Mouse (Mus musculus): Measurements from ENCODE around the gene Eef1a1.
A peak's percentile ranks its signal among the peaks of the same experiment; 100 is the strongest.
"Not testable (repeated sequence)": the region's sequence is repeated elsewhere in the genome, so short reads cannot be mapped to it uniquely, and the experiment has no call there.

The Eef1a1 gene

DNA sequence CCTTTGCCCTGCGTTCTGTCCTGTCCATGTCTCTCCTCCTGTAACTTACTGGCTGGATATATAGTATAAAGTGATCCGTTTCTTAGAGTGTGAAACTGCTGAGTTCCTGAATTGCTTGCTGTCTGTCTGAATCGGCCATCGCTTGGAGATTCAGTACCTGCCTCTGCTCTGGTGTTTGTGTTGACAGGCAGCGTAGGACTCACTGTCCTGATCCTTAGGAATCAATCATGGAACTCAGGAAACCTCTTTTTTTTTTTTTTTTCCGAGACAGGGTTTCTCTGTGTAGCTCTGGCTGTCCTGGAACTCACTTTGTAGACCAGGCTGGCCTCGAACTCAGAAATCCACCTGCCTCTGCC lies 17.7 kb upstream of the Eef1a1 start:
- DNase-seq = no peak

DNA sequence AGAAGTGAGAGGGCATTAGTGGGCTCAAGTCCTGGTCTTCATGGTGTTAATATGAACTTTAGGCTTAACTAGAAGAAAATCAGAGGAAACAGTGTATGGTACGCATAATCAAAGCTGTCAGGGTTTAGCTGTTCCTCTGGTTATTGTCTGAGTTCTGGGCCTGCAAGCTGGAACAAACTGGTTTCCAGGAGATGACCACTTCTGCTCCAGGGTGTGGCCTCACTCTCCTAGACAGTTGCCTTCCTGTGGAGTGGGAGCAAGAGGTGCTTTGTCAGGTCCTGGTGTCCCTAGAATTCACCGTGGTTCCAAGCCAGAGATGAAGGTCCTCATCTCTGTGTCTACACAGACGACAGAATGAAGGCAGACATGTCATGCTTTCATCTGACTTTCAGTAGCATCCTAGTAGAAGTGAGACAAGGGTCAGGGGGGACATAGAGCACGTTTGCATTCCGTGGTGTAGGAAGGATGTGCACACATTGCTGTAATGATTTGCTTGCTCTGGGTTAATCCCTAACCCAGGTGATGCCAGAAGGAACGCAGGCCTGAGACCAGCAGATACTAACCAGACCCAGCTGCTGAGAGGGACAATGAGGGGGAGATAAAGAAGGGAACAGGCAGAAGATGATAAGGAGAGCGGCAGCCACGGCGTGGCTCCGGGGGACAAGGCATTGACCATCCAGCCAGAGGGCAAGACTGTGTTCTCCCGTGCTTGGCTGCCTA lies 17.2 kb upstream of the Eef1a1 start:
- DNase-seq = no peak

DNA sequence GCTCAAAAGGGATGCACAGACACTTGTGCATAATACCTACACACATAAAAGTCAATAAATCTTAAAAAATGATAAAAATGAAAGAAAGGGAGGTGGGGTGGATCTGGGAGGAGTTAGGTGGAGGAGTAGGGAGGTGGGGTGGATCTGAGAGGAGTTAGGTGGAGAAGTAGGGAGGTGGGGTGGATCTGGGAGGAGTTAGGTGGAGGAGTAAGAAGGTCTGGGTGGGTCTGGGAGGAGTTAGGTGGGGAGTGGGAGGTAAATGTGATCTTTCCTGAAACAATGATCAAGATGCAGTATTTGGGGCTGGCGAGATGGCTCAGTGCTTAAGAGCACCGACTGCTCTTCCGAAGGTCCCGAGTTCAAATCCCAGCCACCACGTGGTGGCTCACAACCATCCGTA lies 16.3 kb upstream of the Eef1a1 start:
- DNase-seq = no peak

DNA sequence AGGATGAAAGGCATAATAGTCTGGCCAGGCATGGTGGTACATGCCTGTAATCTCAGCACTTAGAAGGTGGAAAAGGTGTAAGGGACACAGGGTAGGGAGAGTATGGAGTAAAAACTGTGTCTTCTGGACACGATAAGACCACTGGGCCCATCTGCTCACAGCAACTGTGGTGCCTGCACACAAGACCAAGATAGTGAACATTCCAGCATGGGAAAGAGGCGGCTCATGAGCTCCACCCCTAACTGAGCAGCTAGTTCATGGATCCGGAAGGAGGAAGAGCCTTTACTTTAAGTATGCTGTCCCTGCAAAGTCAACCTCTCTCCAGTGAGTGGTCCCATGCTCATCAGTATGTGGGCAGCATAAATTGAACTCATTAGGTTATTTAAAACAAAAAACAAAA lies 15.7 kb upstream of the Eef1a1 start:
- no peak for DNase-seq

DNA sequence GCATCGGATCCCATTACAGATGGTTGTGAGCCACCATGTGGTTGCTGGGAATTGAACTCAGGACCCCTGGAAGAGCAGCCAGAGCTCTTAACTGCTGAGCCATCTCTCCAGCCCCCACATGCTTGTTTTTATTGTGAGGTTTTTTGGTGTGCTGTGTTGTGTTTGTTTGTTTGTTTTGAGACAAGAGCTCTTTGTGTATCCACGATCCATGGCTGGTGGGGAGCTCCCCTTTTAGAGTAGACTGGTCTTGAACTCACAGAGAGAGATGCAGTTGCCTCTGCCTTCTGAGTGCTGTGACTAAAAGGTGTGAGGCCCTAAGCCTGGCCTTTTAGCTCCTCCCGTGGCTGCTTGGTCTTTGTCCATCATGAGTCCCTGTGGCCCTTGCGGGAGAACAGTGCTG lies 15.2 kb upstream of the Eef1a1 start:
- DNase-seq = no peak

DNA sequence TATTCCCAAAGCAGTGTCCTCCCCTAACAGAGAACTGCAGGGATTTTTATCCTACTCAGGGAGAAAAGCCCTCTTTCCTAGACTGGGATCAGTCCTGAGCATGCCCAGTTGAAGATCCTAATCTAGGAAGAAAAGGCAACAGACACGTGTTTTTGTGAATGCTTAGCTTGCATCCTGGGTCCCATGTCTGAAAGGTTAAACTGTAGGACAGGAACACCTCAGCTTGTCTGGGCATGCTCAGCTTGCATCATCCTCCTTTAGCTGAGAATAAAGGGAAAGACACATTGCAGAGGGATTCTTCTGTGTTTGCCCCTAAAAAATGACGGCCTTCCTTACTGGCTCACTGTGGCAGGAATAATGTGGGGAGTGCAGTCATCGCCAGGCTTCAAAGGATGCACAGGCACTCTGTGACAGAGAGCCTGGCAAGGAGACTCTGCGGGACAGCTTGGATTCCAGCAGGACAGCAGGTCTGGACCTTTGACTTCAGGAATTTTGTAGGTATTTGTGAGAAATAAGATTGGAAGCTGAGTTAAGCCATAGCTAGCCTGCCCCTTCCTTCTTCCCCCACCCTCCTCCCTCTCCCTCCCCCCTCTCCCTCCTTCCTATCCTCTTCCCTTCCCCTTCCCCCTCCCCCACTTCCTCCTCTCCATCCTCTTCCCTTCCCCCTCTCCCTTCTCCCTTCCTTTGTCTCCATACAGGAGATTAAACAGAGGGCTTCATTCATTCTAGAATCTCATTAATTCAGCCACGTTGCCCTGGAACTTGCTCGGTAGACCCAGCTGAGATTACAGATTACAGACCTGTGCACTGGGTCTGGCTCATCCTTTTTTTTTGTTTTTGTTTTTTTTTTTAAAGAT lies 14.5 kb upstream of the Eef1a1 start:
- DNase-seq = no peak

DNA sequence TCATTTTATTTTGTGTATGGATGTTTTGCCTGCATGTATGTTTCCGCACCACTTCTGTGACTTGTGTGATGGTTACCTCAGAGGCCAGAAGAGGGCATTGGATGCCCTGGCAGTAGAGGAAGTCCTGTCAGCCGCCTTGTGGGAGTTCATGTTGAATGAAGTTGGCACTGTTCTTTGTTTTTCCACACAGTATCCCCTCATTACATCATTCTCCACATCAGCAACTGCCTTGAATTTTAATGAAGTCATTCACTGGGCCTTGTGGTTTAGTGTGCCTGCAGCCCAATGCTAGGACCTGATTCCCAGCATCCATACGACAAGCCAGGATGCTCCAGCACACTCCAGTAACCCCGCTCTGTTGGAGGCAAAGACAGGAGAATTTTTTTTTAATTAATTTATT lies 12.3 kb upstream of the Eef1a1 start:
- DNase-seq = no peak

DNA sequence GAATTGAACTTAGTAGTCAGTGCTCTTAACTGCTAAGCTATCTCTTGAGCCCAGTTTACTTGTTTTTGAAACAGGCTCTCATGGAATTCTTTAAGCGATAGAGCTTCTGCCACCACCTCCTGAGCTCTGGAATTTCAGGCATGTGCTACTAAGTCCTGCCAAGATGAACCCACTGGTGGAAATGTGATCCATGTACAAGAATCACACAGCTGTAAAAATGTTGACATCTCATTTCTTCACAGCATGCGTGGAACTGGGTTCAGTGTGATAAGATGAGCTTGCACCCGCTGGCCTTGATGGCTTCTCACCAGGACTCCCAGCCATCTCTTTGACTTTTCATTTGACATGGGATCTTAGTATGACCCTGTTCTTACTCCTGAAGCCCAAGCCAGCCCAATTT lies 11.4 kb upstream of the Eef1a1 start:
- DNase-seq = no peak

DNA sequence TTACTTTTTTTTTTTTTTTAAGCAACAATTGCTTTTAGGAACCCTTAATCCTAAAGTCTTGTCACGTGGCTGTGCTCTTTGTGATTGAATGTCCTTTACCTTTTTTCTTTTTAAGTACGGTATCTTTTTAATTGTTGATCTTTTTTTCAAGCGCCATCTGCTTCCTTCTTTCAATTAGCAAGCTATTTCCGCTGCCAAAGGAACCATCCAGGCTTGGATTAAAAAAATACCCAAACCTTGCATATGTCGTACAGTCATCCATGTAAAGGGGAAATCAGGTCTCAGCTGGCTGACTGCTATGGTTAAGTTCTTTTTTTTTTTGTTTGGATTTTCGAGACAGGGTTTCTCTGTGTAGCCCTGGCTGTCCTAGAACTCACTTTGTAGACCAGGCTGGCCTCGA lies 4.2 kb upstream of the Eef1a1 start:
- no peak for DNase-seq

DNA sequence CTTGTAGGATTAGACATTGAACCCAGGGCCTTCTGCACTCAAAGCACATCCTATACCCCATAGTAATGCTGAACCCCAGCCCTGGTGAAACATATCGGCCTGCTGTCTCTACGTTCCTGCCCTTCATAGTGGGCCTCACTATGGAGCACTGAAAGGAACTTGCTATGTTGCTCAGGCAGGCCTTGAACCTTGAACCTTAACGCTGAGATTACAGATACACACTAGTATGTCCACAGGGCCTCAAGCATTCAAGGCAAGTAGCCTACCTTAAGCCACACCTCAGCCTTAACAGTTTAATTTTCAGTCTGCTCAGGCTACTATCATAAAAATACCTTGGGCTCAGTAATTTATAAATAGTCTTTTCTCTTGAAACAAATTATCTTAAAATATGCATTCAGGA lies 3.3 kb upstream of the Eef1a1 start:
- no peak for DNase-seq

DNA sequence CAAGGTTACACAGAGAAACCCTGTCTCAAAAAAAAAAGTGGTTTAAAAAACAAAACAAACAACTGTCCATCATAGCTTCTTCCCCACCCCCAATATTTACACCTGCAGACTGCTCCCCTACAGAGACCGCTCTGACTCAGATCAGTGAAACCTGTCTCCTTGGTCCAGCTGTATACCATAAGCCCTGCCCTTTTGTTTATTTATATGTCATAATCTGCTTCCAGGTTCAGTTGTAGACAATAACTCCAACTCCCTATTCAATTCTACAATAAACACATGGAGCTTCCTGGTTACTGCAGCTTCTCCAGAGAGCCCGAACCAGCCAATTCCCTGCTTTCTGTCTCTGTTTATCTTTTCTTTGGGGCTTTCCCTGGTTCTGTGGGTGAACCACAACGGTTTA lies 2.2 kb upstream of the Eef1a1 start:
- DNase-seq = no peak

DNA sequence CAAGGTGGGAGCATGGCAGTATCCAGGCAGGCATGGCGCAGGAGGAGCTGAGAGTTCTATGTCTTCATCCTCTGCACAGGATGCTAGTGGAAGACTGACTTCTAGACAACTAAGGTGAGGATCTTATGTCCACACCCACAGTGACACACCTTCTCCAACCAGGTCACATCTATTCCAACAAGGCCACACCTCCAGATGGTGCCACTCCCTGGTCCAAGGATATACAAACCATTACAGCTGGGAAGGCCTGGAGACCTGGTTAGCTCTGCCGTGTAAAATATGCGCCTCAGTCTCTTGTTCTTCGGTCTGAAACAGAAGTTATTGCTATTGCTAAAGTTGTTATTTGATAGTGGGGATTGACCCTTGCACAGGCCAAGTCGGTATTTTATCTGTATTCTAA lies 930 bp downstream of the Eef1a1 start:
- not testable (repeated sequence) for DNase-seq

DNA sequence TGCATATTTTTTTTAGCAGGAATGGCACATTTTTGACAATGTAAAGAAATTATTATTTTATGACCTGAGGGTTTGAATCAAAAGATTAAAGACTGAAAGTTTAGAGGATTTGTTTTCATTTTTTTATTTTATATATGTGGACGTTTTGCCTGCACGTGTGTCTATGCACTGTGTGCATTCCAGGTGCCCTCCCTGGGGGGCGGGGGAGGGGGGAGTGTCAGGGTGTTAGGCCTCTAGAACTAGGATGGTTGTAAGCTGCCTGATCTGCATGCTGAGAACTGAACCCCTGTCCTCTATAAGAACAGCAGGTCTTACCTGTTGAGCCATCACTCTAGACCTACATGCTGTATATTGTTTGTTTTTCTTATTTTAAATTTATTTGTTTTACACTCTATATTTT lies 4.3 kb downstream of the Eef1a1 start:
- DNase-seq = no peak

DNA sequence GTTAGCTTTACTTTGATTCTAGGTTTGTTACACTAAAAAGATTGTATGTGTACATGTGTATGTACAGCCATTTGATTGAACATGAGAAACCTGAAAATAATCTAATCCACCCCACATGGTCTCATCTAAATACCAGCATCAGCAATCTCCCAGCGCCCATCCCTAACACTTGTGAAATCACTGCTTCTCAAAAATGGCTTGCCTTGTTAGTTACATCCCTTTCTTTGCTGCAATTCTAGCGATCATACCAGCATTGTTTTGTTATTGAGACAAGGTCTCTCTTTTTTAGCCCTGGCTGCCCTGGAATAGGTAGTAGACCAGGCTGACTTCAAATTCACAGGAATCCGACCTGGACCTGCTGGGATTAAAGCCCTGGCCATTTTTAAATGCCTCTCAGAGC lies 6.6 kb downstream of the Eef1a1 start:
- DNase-seq = no peak

DNA sequence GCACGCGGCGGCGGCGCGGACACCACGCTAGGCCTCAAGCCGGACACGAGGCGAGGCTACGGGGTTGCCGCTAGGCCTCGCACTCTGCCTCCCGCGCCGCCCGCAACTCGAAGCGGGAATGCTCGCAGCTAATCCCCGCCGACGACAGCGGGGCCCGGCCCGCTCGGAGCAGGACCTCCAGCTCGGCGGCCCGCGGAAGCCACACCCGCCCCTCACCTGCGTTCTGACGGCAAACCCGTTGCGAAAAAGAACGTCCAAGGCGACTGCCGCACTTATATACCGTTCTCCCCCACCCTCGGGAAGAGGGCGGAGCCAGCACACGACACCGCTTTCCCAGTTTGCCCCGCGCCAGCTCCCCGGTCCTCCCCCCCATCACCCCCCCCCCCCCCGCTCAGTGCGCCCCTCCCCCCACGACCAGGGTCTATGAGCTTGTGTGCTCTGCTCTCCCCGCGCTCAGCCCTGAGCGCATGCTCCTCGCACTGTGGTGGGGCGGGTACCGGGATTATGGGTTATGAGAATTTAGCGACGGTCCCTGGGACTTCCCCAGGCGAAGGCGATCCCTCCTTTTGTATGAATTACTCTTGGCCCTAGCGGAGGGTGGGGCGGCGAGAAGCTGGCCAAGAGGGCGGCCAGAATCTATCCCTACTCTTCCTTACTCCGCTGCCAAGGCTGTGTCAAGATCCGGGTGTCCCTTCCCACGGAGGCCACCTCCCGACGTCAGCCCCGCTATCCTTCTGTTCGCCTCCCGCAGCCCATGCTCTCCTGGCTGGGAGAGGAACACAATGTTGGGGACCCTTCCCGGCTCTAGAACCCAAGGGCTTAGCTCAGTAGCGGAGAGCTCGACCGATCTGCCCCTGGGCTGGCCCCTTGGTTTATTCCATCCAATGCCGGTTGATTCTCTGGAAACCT lies 7.3 kb downstream of the Eef1a1 start:
- peak; percentile 96 to 97 for DNase-seq

DNA sequence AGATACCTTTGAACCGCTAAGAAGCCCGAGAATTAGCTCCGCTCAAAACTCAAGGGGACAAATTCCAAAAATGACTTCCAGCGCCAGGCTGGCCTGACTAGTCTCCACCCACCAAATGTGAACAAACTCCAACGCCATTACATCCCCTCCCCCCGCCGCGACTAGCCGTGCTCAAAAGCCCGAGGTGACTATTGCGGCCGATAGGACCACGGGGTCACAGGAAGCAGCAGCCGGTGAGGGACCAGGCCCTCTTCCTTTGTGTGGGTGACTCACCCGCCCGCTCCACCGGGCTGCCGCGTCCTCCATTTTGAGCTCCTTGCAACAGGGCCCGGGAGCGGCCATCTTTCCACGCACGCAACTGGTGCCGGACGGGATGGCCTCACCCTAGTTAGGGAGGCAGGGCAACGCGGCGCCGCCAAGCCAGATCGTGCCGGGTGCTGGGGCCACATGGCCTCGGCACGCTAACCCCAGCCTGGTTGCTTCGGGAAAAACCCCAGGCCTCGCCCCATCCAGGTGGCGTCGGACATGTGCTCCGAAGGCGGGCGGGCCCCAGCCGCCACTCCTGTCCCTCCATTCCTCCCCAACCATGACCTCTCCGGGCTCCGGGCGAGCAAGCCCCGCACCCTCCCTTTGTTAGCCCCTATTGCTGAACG lies 8.1 kb downstream of the Eef1a1 start:
- peak; percentile 71 to 81 for DNase-seq

DNA sequence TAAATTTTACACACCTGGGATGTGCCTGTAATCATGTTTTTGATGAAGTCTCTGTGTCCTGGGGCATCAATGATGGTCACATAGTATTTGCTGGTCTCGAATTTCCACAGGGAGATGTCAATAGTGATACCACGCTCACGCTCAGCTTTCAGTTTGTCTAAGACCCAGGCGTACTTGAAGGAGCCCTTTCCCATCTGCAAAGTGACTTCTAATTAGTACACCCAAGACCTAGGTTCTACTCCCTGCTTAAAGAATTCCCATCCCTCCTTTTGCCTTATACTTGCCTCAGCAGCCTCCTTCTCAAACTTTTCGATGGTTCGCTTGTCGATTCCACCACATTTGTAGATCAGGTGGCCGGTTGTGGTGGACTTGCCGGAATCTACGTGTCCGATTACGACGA lies 8.7 kb downstream of the Eef1a1 start:
- not testable (repeated sequence) for DNase-seq

DNA sequence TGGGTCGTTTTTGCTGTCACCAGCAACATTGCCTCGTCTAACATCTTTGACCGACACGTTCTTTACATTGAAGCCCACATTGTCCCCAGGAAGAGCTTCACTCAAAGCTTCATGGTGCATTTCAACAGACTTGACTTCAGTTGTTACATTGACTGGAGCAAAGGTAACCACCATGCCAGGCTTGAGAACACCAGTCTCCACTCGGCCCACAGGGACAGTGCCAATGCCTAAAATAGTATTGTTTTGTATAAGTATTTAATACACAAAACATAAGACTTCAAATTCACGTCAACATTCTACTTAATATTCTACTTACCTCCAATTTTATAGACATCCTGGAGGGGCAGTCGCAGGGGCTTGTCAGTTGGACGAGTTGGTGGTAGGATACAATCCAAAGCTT lies 9.6 kb downstream of the Eef1a1 start:
- not testable (repeated sequence) for DNase-seq

DNA sequence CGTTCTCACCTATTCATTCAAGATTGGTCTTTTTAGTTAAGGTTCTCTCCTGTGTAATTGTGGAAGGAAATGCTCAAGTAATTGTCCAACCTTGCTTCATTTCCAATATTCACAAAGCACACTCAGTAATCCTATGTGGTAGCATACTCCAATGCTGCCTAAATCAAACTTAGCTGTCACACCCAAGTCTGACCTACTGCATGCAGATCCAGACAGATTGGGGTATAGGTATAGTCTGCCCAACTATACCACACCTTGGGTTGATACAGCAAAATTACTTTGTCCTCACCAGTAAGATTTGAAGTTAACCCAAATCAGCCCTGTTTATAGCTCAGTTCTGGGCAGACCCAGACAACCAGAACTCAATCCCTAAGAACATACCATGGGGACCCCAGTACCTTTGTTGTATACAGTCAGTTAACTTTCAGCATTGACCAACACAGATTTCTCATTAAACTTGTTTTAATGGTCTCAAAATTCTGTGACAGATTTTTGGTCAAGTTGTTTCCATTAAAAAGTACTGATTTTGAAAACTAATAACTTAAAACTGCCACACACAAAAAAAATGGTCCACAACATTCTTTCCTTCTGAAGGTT lies 10.8 kb downstream of the Eef1a1 start:
- not testable (repeated sequence) for DNase-seq

DNA sequence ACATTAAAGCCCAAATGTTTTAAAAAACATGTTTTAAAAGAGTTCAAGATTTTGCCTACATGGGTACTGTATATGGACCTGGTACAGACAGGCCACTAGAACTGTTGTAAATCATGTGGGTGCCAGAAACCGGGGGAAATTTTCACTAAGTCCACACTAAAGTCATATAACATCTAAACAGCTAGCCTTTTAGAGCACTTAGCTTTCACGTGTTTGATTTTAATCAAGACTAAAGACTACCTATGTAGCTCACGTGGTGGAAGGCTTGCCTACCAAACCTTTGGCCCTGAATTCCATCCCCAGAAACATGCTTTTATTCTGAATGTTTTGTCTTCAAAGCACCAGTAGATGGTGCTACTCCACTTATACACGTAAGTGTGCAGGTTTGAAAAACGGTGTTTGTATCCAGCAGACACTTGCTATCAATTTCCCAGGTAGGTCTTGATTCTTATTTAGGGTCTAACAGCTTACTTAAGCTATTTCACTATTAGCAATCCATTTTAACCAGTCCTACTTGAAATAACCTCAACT lies 11.9 kb downstream of the Eef1a1 start:
- DNase-seq = no peak

DNA sequence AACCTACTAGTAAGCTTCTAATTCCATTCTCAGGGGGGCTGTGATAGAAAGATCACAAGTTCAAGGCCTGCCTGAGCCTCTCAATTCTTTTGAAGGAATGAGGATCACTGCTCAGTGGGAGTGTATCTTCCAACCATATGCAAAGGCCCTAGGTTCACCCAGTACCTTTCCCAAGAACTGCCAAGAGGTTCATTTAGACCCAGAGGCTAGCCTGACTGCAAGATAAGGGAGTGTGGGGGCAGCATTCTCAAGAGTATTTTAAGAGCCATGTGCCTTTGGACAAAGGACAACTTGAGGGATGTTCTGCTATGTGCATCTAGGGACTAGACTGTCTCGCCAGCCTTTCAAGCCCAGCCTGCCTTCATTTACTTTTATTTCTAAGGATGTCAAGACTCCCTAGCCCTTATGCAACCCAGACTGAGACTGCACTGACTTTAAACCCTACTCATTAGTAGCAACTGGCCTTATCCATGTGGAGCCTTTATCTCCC lies 12.4 kb downstream of the Eef1a1 start:
- DNase-seq = no peak

DNA sequence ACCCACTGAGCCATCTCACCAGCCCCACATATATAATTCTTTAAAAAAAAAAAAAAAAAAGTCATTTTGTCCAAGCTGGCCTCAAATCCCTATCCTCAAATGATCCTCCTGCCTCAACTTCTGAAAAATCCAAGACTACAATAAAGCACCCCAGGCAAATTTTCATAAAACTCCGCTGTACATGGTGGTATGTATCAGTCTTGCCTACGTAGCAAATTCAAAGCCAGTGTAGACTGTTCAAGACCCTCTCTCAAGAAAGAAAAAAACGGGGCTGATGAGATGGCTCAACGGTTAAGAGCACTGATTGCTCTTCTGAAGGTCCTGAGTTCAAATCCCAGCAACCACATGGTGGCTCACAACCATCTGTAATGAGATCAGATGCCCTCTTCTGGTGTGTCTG lies 13.1 kb downstream of the Eef1a1 start:
- DNase-seq = no peak

Data from thymus, postnatal 36 days (tissue).